10 mouse cellular contexts compared by ENCODE assay signal in genomic region chr6:40303379-40303778, GRCm38 (mm10). TPM values are rescaled to one million over a fixed set of nuclear protein-coding genes. Genes with fewer than 3 reads are reported as not detected.
DNase-seq lines count a peak whose midpoint lies in the region; ATAC-seq and TF ChIP-seq lines count a peak whose summit lies in the region.
"Had no signal": no experiment of that assay in that cellular context is flagged by ENCODE, and none has a peak within 500 bp of the region (broad histone marks: within the 10 kb centered on the region; RNA-seq: fewer than 3 reads in every experiment).

No protein-coding gene starts in this region.

- peak; percentile 50 for DNase-seq in urinary bladder, postnatal 14 days (ENCODE audit: low spot score)
- no peak for DNase-seq in urinary bladder, postnatal 10 days (ENCODE audit: low spot score)
- DNase-seq in cerebellum, adult 18-20 months: peak; percentile 77 to 82
- DNase-seq in kidney, postnatal 36 days: peak; percentile 64 to 81
- DNase-seq in lung, postnatal 0 days (ENCODE audit: low spot score): peak; percentile 36
- DNase-seq in right cerebral cortex, postnatal 36 days (ENCODE audit: low spot score in 2 of 2): peak; percentile 61 to 71
- no peak for DNase-seq in B cell, adult 2 months

- H3K27me3 ChIP-seq in lung, postnatal 0 days (replicated peaks; ENCODE audit: insufficient read depth, low read length): no peaks in the 10 kb centered on the region
- H3K27me3 ChIP-seq: embryonic facial prominence, embryonic 15.5 days had no signal

- peak; percentile 71 for TF ChIP-seq CTCF in lung, postnatal 0 days (IDR thresholded peaks at IDR 0.05)

- 8% methylated on average over 6 of the region's 6 CpGs for WGBS in lung, postnatal 0 days

- H3K4me1 ChIP-seq in lung, postnatal 0 days (ENCODE audit: insufficient read depth, low read depth, low read length): no peaks in the 10 kb centered on the region
- H3K4me1 ChIP-seq: embryonic facial prominence, embryonic 15.5 days had no signal

- ATAC-seq in frontal cortex, adult (ENCODE audit: low TSS enrichment): peak; percentile 99
- no peak for ATAC-seq in lung, postnatal 0 days

- no peaks in the 10 kb centered on the region for H3K9me3 ChIP-seq in lung, postnatal 0 days (ENCODE audit: low read length)
- H3K9me3 ChIP-seq: embryonic facial prominence, embryonic 15.5 days had no signal

- H3K27ac ChIP-seq in lung, postnatal 0 days (ENCODE audit: low read length): no peak overlapping the region
- H3K27ac ChIP-seq: embryonic facial prominence, embryonic 15.5 days; macrophage had no signal

- H3K36me3 ChIP-seq in lung, postnatal 0 days (ENCODE audit: insufficient read depth, low read length): no peaks in the 10 kb centered on the region
- H3K36me3 ChIP-seq: embryonic facial prominence, embryonic 15.5 days had no signal

- TF ChIP-seq EP300 in lung, postnatal 0 days (IDR thresholded peaks at IDR 0.05): no peak

- no peak overlapping the region for H3K4me2 ChIP-seq in lung, postnatal 0 days (replicated peaks; ENCODE audit: low read depth, low read length)
- H3K4me2 ChIP-seq: embryonic facial prominence, embryonic 15.5 days had no signal

- H3K9ac ChIP-seq in lung, postnatal 0 days (replicated peaks; ENCODE audit: low read depth): no peak overlapping the region
- H3K9ac ChIP-seq: embryonic facial prominence, embryonic 15.5 days had no signal

- H3K4me3 ChIP-seq in lung, postnatal 0 days (ENCODE audit: low read depth, low read length): no peak overlapping the region
- H3K4me3 ChIP-seq: embryonic facial prominence, embryonic 15.5 days had no signal

RNA-seq across cellular contexts. Expression of gene Agk, which starts 21.6 kb away (rescaled TPM):
- polyA plus RNA-seq in lung, postnatal 0 days (2015; fragmentation: Nextera tagmentation; extraction: Ambion mirVana): 24.0 and 24.5 TPM in 2 replicates

Comparison
In these comparisons a context has a peak if more than half of its experiments do, and no peak if none do; other contexts are left out.
1. DNase-seq: peak in urinary bladder, postnatal 14 days (single experiment), cerebellum, adult 18-20 months (2 of 2), kidney, postnatal 36 days (2 of 2), lung, postnatal 0 days (single experiment) and right cerebral cortex, postnatal 36 days (2 of 2); none in urinary bladder, postnatal 10 days (single experiment) and B cell, adult 2 months (0 of 2).